Mouse (Mus musculus) brain, embryonic 18.5 days (tissue): ENCODE measurements around the gene Nr1i3.

Experiments used
- DNase-seq: peaks from one replicate; pipeline ENCODE4 v3.0.0-alpha.2; 2012; ENCODE audit warnings: low read depth, low spot score

Gene Nr1i3

DNA sequence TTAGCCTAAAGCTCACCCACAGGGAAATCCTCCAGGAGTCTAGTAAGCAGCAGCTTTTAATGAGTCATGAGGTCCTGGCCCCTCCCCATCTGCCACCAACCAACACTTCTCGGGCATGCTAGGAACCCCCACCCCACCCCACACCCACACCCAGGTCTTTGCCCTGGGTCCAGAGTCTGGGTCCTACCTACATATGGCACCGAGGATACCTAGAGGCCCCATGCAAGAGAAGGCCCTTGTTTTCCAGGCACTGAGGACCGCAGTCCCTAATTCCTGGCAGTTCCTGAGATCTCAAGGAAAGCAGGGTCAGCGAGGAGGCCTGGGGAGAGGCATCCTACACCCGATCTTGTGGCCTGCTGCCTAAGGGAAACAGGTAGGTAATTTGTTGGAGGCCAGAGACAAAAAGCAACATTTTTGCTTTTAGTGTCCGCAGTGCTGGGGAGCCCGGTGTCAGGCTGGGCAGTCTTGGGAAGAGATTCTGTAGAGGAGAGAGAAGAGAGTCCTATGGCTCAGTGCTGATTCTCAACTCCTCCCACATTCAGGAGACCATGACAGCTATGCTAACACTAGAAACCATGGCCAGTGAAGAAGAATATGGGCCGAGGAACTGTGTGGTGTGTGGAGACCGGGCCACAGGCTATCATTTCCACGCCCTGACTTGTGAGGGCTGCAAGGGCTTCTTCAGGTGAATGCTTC, at the start of gene Nr1i3:
Nr1i3 (plus strand) TSS at position 170 of the 696 bp plus-strand sequence.
- DNase-seq, result no peak

GRCm38 (mm10) chr1:171164258-171164657, 49.5 kb upstream of the Nr1i3 start:
- DNase-seq, result no peak

- DNase-seq, result no peak
Measured at GRCm38 (mm10) chr1:171165629-171166345, 48.0 kb upstream of the Nr1i3 start.

DNA sequence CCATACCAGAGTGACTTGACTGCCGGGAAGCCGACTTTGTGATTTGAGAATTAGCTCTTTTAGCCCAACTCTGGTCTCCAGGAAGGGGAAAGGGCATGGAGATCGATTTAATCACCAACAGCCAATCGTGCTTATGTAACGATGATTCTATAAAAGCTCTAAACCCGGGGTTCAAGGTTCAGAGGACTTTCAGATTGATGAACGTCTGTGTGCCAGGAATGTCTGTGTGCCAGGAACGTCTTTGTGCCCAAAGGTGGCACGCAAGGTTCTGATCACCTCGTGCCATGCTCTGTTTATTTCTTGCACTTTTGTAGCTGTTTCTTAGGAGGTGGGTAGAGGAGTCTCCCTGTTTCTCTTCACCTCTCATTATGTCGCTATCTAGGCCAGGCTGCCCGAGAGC, 44.9 kb upstream of the Nr1i3 start:
- no peak for DNase-seq

DNA sequence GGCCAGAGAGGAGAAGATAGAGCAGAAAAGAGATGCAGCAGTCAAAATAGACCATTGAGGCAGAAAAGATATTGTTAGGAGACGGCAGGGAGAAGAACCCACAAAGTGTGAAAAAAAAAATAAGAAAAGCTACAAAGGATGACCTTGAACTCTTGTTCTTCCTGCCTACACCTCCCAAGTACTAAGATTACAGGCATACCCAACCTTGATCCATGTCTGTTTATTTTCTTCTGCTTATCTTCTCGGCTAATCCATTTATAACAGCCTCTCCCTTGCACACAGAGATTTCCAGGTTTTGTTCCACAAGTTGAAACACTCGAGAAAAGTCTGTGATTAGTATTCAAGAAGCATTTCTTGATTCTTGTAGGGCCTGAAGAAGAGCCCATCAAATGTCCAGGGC, 43.9 kb upstream of the Nr1i3 start:
- no peak for DNase-seq

DNA sequence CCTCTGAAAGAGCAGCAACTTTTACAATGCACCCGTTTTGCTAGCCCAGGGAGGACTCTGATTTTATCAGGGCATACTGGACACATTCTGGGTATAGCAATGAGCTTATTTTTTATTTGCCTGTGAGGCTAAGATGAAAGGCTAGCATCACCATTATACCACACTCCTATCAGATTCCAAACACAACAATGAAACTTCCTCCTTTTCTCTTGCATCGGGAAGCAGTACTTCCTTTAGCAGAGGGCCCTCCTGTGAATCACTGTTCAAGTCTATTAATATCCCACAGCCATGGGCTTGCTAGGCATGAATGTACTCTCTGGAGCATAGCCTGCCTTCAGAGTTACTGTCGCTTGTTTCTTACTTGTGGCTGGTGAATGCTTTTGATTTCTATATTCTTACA, 42.6 kb upstream of the Nr1i3 start:
- DNase-seq, result no peak

DNA sequence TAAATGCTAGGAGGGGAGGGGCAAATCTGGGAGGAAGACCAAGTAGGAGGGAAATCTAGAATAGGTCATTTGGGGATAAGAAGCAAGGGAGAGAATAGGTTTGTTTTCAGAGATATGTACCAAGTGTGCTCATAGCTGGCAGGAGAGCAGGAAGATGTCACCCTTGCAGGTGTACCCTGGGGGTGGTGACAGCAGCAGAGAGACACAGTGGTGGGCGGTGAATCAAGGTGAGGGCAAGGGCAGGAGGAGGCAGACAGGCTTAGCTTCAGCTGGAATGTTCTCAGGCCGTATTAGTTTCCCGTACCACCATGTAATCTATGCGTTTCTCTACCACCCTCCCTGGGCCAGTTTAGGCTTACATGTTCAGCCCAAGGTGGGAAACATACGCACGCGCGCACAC, 41.0 kb upstream of the Nr1i3 start:
- no peak for DNase-seq

- no peak for DNase-seq
Measured at GRCm38 (mm10) chr1:171179487-171180171, 34.1 kb upstream of the Nr1i3 start.

DNA sequence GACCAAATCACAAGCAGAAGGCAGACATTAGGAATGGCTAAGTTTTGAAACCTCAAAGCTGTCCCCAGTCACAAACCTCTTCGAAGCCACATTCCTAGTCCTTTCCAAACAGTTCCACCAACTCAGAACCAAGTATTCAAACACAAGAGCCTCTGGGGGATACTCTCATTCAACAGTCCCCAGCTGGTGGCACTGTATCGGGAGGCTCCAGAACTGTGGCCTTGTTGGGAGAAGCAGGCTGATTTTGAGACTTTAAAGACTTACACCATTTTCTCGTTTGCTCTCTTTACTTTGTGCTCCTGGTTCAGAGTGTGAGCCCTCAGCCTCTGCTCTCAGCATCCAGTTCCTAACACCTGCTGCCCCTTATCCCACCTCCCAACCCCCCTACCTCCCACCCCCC, 30.7 kb upstream of the Nr1i3 start:
- no peak for DNase-seq

GRCm38 (mm10) chr1:171183620-171184019, 30.1 kb upstream of the Nr1i3 start:
- DNase-seq, result no peak

- no peak for DNase-seq
Measured at GRCm38 (mm10) chr1:171184314-171184713, 29.5 kb upstream of the Nr1i3 start.

- no peak for DNase-seq
Measured at GRCm38 (mm10) chr1:171185655-171186054, 28.1 kb upstream of the Nr1i3 start.

GRCm38 (mm10) chr1:171187851-171188700, 25.7 kb upstream of the Nr1i3 start:
- DNase-seq, result no peak

GRCm38 (mm10) chr1:171189046-171189445, 24.7 kb upstream of the Nr1i3 start:
- DNase-seq, result no peak

DNA sequence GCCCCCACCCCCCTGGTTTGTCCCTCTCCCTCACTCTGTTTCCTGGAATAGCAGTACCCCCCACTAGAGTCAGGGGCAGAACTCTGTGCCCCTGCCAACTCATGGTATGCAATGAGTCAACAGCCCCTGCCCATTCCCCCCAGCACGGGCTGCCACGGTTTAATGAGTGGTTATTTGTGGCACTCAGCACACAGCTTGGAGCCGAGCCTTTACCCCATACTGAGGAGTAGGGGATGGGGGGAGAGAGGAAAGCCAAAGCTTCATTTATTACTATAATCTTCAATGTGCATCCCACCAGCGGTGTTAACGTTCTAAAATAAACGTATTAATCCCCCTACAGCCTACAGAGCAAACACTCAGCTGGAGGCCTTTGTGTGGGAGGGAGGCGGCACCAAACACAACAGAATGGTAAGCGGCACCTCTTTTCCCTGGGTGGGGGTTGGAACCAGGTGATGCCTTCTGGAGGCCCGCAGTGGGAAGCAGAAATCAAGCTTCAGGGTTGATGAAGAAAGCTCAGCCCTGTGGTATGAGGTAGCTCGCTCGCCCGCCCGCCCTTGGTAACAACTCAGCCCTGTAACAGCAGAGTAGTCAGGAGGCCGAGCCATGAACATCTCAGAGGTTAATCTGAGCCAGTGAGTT, 24.2 kb upstream of the Nr1i3 start:
- DNase-seq, result no peak

DNA sequence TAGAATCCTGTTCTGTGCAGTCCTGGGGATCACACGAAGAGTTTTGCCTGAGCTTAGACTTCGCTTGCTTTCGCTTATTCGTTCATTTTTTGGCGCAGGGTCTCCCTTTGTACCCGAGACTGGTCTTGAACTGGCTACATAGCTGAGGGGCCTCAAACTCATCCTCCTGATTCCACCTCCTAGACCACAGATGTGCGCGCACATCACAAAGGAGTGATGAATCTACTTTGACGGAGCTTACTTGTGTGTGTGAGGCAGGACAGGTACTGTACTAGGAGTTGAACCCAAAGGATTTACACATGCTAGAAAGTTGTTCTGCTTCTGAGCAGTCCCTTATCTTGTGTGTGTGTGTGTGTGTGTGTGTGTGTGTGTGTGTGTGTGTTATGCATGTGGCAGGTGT, 22.9 kb upstream of the Nr1i3 start:
- DNase-seq, result no peak

DNA sequence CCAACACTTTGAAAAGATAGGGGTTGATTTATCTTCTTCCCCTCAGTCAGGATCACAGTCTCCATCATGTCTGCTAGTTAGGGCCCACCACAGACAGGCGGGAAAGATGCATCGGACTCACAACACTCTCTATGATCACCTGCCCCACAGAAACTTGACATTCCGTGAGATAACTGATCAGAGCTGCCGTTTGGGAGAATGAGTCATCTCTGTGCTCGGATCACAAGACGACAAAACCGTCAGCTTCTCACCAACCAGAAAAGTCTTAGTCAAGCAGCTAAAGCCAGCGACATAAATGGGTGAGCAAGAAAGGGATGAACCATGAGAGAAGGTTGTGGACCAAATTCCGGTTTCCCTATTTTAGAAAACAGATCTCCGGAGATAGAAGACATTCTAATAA, 21.5 kb upstream of the Nr1i3 start:
- DNase-seq, result no peak

- DNase-seq, result no peak
Measured at GRCm38 (mm10) chr1:171193093-171193840, 20.5 kb upstream of the Nr1i3 start.

- DNase-seq, result no peak
Measured at GRCm38 (mm10) chr1:171193911-171194830, 19.6 kb upstream of the Nr1i3 start.
